Mouse (Mus musculus) heart, embryonic 13.5 days (tissue): ENCODE data around the gene Mybpc2. TPM values are rescaled to one million over a fixed set of nuclear protein-coding genes. Genes with fewer than 3 reads are reported as not detected.

Source experiments
- ATAC-seq: fragments of 200-750 bp; cut with Nextera tagmentation; 2 replicates; pipeline ENCODE4 v1.8.0; 2017; ENCODE audit warnings: moderate TSS enrichment; ENCODE audit not compliant: insufficient number of reproducible peaks, low FRiP score, low TSS enrichment; ENCODE audit errors: extremely low read depth
- H3K27ac ChIP-seq: fragments of 300-500 bp; sonication (generic); replicated peaks from 2 replicates; pipeline ENCODE4 v1.5.1; 2015; ENCODE audit warnings: moderate library complexity, mild to moderate bottlenecking, inconsistent platforms
- H3K27me3 ChIP-seq: fragments of 300-500 bp; sonication (generic); replicated peaks from 2 replicates; pipeline ENCODE4 v1.6.1; 2015; ENCODE audit warnings: mild to moderate bottlenecking, inconsistent platforms
- H3K36me3 ChIP-seq: fragments of 300-500 bp; sonication (generic); 2 replicates; pipeline ENCODE4 v1.6.1; 2015; ENCODE audit warnings: mild to moderate bottlenecking, inconsistent platforms
- H3K4me1 ChIP-seq: fragments of 300-500 bp; sonication (generic); 2 replicates; pipeline ENCODE4 v1.6.1; 2015; ENCODE audit warnings: inconsistent platforms
- H3K4me2 ChIP-seq: fragments of 300-500 bp; sonication (generic); 2 replicates; pipeline ENCODE4 v1.6.1; 2015; ENCODE audit warnings: inconsistent platforms, mild to moderate bottlenecking, moderate library complexity
- H3K4me3 ChIP-seq: fragments of 300-500 bp; sonication (generic); 2 replicates; pipeline ENCODE4 v1.5.1; 2015; ENCODE audit warnings: moderate library complexity, mild to moderate bottlenecking, inconsistent platforms
- H3K9ac ChIP-seq: fragments of 300-500 bp; sonication (generic); 2 replicates; pipeline ENCODE4 v1.6.1; 2015; ENCODE audit warnings: inconsistent platforms, mild to moderate bottlenecking, moderate library complexity
- H3K9me3 ChIP-seq: fragments of 300-500 bp; sonication (generic); 2 replicates; pipeline ENCODE4 v1.6.1; 2016; ENCODE audit warnings: inconsistent platforms
- WGBS: fragments of 180-500 bp; shearing (Covaris S2); methylation state at CpG from one replicate; pipeline ENCODE4 v1.1.7; 2015; ENCODE audit warnings: mixed read lengths; 5-methylcytosine and 5-hydroxymethylcytosine counted together
- polyA plus RNA-seq: library from polyadenylated mRNA; unstranded; fragments of >200 nt; fragmentation: Nextera tagmentation; extraction: Ambion mirVana; gene quantifications from 2 replicates; pipeline ENCODE4 v1.2.1, GENCODE M21; 2015

Mybpc2 gene
- polyA plus RNA-seq, 1 experiment from 2014 or later: 2.4 TPM

DNA sequence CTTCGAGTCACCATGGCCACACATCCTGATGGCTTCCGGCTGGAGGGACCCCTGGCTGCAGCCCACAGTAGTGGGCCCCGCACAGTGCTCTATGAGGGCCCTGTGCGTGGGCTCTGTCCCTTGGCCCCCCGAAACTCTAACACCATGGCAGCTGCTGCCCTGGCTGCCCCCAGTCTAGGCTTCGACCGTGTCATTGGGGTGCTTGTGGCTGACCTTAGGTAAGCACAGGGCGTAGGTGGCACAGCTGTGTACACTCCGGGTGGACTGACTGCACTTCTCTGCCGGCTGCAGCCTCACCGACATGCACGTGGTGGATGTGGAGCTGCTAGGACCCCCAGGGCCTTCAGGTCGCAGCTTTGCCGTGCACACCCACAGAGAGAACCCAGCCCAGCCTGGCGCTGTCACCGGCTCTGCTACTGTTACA, 57.6 kb downstream of the Mybpc2 start:
- ATAC-seq: no peak
- Histone ChIP-seq H3K4me1 (peaks cover 79% of the 10 kb centered on the region), H3K36me3 (peaks cover 19% of the 10 kb centered on the region), H3K4me3 (peak overlapping the region; percentile 70; the same call in 1 of the 2 replicates), H3K9me3 (no peaks in the 10 kb centered on the region), H3K27me3 (peaks cover 34% of the 10 kb centered on the region), H3K4me2 (peak overlapping the region; percentile 80), H3K27ac (no peak overlapping the region), H3K9ac (no peak overlapping the region)
- WGBS: 81% methylated on average over 16 of the region's 16 CpGs

DNA sequence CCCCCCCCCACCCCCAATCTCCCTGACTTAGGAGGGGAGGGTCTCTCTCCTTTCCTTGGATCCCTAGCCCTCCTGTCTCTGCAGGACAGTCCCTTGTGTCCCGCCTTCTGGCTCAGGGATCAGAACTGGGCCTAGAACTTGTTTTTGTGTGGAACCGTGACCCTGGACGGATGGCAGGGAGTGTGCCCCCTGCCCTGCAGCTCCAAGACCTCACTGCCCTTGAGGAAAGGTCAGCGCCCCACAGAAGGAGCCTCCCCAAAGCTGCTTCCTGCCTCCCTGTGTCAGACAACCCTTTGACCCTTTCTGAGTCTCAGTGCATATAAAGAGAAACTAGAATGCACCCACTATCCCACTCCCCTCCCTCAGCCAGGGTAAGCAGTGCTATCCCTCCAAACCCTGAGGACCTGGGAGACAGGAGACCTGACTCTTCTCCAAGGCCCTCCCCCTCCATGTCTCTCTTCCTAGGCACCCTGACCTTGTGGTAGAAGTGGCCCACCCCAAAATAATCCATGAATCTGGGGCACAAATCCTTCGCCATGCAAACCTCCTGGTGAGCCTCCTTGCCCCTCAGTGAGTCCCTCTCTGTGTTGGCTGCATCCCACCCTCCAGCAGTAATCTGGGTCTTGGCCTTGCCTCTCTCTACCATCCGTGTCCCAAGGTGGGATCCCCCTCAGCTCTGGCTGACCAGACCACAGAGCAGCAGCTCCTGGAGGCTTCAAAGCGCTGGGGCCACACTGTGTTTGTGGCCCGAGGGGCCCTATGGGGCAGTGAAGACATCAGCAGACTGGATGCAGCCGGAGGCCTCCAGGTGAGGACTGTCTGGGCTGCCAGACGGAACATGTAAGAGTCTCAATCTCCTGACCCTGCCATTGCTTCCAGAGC, 58.2 kb downstream of the Mybpc2 start:
- Histone ChIP-seq H3K4me2 (no peak overlapping the region), H3K9me3 (no peaks in the 10 kb centered on the region), H3K27me3 (peaks cover 41% of the 10 kb centered on the region), H3K4me3 (no peak overlapping the region), H3K9ac (no peak overlapping the region; the same call in 1 of the 2 replicates), H3K36me3 (peaks cover 26% of the 10 kb centered on the region), H3K27ac (no peak overlapping the region), H3K4me1 (peaks cover 73% of the 10 kb centered on the region)
- no peak for ATAC-seq
- 78% methylated on average over 10 of the region's 10 CpGs for WGBS

DNA sequence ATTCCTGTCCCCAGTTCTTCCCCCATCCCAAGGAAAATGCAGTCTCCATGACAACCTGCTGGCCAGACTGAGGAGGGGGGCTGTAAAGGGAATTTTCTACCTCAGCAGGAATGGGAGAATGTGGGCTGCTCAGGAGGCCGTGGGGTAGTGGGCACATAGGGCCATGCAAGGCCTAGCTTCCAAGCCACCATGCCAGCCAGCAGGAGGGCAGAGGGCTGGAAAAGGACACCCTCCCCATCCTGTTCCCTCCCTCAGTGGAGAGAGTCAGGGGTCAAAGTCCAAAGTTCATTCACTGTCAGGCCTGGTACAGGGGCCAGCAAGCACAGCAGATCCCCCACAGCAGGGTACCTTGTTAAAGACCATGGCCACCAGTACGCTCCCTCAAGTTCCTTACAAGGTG, 59.3 kb downstream of the Mybpc2 start, which contains the start of gene Aspdh:
Aspdh (plus strand) TSS at position 281 of the 400 bp plus-strand sequence.
- 0 out of 2 replicates have a peak within 1 kb of the TSS, but pooled peaks have one; percentile 16 for H3K27ac ChIP-seq
- peak within 1 kb of the TSS; percentile 37 for H3K9ac ChIP-seq
- H3K9me3 ChIP-seq: no peaks in the 10 kb centered on the region
- H3K36me3 ChIP-seq: peaks cover 30% of the 10 kb centered on the region
- no peak for ATAC-seq
- H3K4me2 ChIP-seq: no peak within 1 kb of the TSS
- H3K4me1 ChIP-seq: peaks cover 61% of the 10 kb centered on the region
- H3K27me3 ChIP-seq: peaks cover 52% of the 10 kb centered on the region
- 64% methylated on average over 2 of the region's 2 CpGs for WGBS
- H3K4me3 ChIP-seq: no peak within 1 kb of the TSS

DNA sequence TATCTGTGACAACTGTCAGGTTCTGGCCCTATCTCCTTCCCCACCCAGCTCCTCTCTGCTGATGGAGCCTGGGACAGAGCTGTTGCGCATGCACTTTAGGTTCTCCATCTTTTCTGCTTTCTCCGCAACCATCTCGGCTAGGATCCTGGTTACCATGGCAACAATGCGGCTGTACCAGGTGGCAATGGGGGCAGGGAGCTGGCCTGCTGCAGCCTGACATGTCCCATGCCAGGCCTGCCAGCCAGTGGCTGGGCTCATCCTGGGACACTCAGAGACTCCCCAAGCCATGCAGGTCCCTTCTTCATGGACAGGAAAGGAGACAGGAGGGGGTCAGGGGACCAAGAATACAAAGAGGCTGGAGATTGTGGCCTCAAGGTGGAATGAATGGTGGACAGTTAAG, 59.9 kb downstream of the Mybpc2 start:
- no peak for ATAC-seq
- 26% methylated on average over 4 of the region's 4 CpGs for WGBS
- Histone ChIP-seq H3K27me3 (peaks cover 58% of the 10 kb centered on the region), H3K9ac (peak overlapping the region; percentile 37), H3K36me3 (peaks cover 29% of the 10 kb centered on the region), H3K4me3 (no peak overlapping the region), H3K4me1 (peaks cover 55% of the 10 kb centered on the region), H3K4me2 (no peak overlapping the region), H3K27ac (0 out of 2 replicates have a peak overlapping the region, but pooled peaks have one; percentile 16), H3K9me3 (no peaks in the 10 kb centered on the region)

- Histone ChIP-seq H3K27me3 (peaks cover 66% of the 10 kb centered on the region), H3K27ac (no peak overlapping the region), H3K4me1 (peaks cover 47% of the 10 kb centered on the region), H3K4me2 (no peak overlapping the region), H3K36me3 (peaks cover 25% of the 10 kb centered on the region), H3K9me3 (no peaks in the 10 kb centered on the region), H3K9ac (no peak overlapping the region), H3K4me3 (no peak overlapping the region)
- no peak for ATAC-seq
- WGBS: 77% methylated on average over 10 of the region's 10 CpGs
These were observed 60.8 kb downstream of the Mybpc2 start for GRCm38 (mm10) chr7:44463556-44464225.

- H3K9me3 ChIP-seq: no peaks in the 10 kb centered on the region
- H3K4me2 ChIP-seq: peak overlapping the region; percentile 69
- H3K4me3 ChIP-seq: peak overlapping the region; percentile 42
- H3K27me3 ChIP-seq: peaks cover 68% of the 10 kb centered on the region
- peaks cover 43% of the 10 kb centered on the region for H3K4me1 ChIP-seq
- no peak overlapping the region for H3K27ac ChIP-seq
- WGBS: 30% methylated on average over 8 of the region's 8 CpGs
- peaks cover 30% of the 10 kb centered on the region for H3K36me3 ChIP-seq
- ATAC-seq: no peak
- peak overlapping the region; percentile 71; the same call in 1 of the 2 replicates for H3K9ac ChIP-seq
These were observed 61.4 kb downstream of the Mybpc2 start for GRCm38 (mm10) chr7:44463056-44463425.

DNA sequence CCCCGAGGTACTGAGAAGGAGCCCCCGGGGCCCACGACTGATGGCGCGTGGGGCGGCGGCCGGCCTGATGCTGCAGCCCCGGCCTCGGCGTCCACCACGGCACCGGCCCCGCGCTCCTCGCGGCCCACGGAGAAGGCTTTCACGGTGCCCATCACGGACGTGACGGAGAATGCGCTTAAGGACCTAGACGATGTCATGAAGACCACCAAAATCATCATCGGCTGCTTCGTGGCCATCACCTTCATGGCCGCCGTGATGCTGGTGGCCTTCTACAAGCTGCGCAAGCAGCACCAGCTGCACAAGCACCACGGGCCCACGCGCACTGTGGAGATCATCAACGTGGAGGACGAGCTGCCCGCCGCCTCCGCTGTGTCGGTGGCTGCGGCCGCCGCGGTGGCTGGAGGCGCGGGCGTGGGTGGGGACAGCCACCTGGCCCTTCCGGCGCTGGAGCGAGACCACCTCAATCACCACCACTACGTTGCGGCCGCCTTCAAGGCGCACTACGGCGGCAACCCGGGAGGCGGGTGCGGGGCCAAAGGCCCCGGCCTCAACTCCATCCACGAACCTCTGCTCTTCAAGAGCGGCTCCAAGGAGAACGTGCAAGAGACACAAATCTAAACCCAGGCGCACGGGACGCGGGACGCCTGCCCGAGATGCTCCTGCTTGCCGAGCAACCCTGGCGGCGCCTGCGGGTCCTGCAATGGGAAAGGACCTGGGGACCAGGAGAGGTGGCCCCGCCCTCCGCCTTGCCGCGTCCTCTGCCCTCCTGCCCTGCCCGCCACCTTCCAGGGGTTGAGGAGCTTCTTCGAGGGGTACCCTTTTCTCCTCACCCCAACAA, 62.0 kb downstream of the Mybpc2 start:
- peaks cover 68% of the 10 kb centered on the region for H3K27me3 ChIP-seq
- H3K9me3 ChIP-seq: no peaks in the 10 kb centered on the region
- peak overlapping the region; percentile 71 for H3K9ac ChIP-seq
- peak overlapping the region; percentile 42 for H3K4me3 ChIP-seq
- H3K4me2 ChIP-seq: peak overlapping the region; percentile 69
- 18% methylated on average over 77 of the region's 77 CpGs for WGBS
- H3K27ac ChIP-seq: no peak overlapping the region
- no peak for ATAC-seq
- peaks cover 33% of the 10 kb centered on the region for H3K36me3 ChIP-seq
- peaks cover 42% of the 10 kb centered on the region for H3K4me1 ChIP-seq

GRCm38 (mm10) chr7:44461503-44462217, 62.8 kb downstream of the Mybpc2 start:
- Histone ChIP-seq H3K4me3 (no peak overlapping the region), H3K36me3 (peaks cover 37% of the 10 kb centered on the region), H3K27ac (no peak overlapping the region), H3K9ac (no peak overlapping the region), H3K9me3 (no peaks in the 10 kb centered on the region), H3K4me2 (peak overlapping the region; percentile 69), H3K4me1 (peaks cover 36% of the 10 kb centered on the region), H3K27me3 (peaks cover 68% of the 10 kb centered on the region)
- no peak for ATAC-seq
- WGBS: 62% methylated on average over 57 of the region's 57 CpGs

DNA sequence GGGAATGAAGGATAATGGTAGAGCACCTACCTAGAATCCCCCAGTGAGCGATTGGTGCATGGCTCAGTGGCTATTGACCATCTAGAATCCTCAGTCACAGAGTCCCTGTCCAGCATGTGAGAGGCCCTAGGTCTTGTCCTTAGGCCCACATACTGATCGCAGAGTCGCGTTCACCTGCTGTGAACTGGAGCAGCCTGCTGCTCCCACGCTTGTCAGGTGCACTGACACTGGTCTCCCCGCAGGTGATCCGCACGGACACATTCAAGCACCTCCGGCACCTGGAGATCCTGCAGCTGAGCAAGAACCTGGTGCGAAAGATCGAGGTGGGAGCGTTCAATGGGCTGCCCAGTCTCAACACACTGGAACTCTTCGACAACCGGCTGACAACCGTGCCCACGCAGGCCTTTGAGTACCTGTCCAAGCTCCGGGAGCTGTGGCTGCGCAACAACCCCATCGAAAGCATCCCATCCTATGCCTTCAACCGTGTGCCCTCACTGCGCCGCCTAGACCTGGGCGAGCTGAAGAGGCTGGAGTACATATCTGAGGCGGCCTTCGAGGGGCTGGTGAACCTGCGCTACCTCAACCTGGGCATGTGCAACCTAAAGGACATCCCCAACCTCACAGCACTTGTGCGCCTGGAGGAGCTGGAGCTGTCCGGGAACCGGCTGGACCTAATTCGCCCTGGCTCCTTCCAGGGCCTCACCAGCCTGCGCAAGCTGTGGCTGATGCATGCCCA, 63.5 kb downstream of the Mybpc2 start:
- 72% methylated on average over 31 of the region's 31 CpGs for WGBS
- H3K27me3 ChIP-seq: peaks cover 68% of the 10 kb centered on the region

DNA sequence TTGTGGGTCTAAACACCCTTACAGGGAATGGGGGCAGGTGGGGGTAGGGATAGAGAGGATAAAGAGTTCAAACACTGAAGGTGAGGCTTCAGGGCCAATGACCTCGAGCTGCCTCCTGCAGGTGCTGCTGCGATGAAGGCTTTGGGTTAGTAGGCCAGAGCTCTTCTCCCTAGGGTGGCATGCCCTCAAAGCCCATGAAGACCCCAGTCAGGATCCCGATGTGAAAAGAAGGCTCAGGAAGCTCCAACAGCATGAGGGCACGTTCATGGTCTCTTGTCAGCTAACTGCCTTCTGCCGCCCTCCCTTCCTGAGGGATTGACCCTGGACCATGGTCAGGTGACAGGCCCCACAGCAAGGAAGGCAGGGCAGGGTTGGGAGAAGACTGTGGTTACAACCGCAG, 64.4 kb downstream of the Mybpc2 start:
- Histone ChIP-seq H3K27ac (no peak overlapping the region), H3K9ac (no peak overlapping the region), H3K4me1 (peaks cover 31% of the 10 kb centered on the region), H3K27me3 (peaks cover 64% of the 10 kb centered on the region), H3K4me3 (no peak overlapping the region), H3K9me3 (no peaks in the 10 kb centered on the region), H3K36me3 (peaks cover 40% of the 10 kb centered on the region), H3K4me2 (no peak overlapping the region)
- 76% methylated on average over 6 of the region's 6 CpGs for WGBS
- no peak for ATAC-seq

More for the DNA sequence above, 63.5 kb downstream of the Mybpc2 start:
- H3K4me1 ChIP-seq: peaks cover 33% of the 10 kb centered on the region
- H3K27ac ChIP-seq: no peak overlapping the region
- H3K9ac ChIP-seq: no peak overlapping the region
- H3K4me2 ChIP-seq: no peak overlapping the region
- ATAC-seq: no peak
- H3K36me3 ChIP-seq: peaks cover 40% of the 10 kb centered on the region
- no peaks in the 10 kb centered on the region for H3K9me3 ChIP-seq
- no peak overlapping the region for H3K4me3 ChIP-seq
